Mouse (Mus musculus) left cerebral cortex, postnatal 14 days (tissue): ENCODE results near the gene Ate1. TPM values are rescaled to one million over a fixed set of nuclear protein-coding genes. Genes with fewer than 3 reads are reported as not detected.

Source experiments
- DNase-seq, 2 experiments: peaks; one replicate each; pipeline ENCODE4 v3.0.0; 2021 to 2022; ENCODE audit warnings: low spot score in 2 of 2, mixed read lengths in 1 of 2
- intact Hi-C: fragments of 180-260 bp; cut with DNase I; formaldehyde crosslinking; loops from one replicate; pipeline ENCODE4 v1.15.1; 2025
- long read RNA-seq, 2 experiments: library from polyadenylated mRNA; stranded (forward); transcript quantifications; one replicate each; pipeline ENCODE4 v2.0.0; 2021
- total RNA-seq, 2 experiments: library from RNA; stranded (reverse); gene quantifications; 2 replicates each; pipeline ENCODE4 v1.2.3; 2021

Ate1 gene
- total RNA-seq = 10 to 100 TPM; 52.2 to 54.0 TPM
- long read RNA-seq, experiment 1, full-length matches to known transcripts = 33 of 49 reads
- long read RNA-seq, experiment 1, partial matches to known transcripts = 3 of 49 reads
- long read RNA-seq, experiment 1, other reads (novel, unspliced or antisense) = 13 of 49 reads
- long read RNA-seq, experiment 2, full-length matches to known transcripts = 17 of 31 reads
- long read RNA-seq, experiment 2, partial matches to known transcripts = 0 of 31 reads
- long read RNA-seq, experiment 2, other reads (novel, unspliced or antisense) = 14 of 31 reads

DNA sequence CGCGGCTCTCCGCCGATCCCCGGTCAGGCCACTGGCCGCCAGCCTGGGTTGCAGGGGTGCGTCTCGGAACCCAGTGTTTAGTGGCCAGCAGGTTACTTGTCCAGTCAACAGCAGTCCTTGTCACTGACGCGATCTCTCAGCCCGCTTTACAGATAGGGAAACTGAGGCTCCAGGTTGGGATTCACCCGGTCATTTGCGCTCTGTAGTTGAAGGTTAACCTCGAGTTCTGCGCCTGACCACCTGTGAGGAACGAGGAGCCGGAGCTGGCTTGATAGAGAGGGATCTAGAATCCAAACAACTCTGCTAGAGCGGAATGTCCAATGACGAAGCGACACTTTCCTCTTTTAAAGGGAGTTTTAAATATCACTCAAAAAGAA is at the start of gene Ate1:
Ate1 (minus strand) TSS at position 321 of the 377 bp plus-strand sequence.
- intact Hi-C loops = no loop called here
- no peak for DNase-seq

GRCm38 (mm10) chr7:130568783-130569436 is 48.7 kb upstream of the Ate1 start:
- intact Hi-C loops = no loop called here
- no peak for DNase-seq

DNA sequence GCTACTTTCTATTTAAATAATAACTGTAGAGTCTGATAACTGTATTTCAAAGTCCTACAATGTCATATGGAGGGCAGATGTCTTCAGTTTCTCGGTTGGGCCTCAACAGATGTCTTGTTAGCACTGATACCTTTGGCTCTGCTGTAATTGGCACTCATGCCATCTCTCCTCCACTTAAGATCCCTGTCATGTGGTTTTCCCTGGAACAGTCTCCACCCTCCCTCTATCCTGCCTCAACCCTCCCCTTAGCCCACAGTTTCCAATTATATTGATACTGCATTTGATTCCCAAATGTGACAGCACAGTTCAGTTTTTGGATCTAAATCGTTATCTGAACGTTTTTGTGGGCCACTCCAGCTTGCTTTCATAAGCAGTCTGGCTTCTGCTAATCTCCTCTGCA is 44.4 kb upstream of the Ate1 start:
- intact Hi-C loops = no loop called here
- no peak for DNase-seq

DNA sequence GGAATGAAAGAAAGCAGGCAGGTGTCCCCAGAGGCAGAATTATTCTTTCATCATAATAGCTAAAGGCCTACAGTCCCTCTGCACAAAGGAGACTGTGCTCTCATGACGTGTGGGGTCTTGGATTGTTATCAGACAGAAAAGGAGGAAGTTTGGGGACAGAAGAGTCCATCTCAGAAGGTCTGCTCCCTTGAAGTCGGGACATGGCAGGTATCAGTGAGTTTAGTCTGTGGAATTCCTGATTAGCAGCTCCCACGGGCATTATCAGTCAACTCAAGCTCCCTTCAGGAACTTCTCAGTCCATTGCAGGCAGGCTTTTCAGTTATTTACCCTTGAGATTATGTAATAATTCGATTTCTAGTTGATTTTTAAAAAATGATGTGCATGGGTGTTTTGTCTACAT is 43.7 kb upstream of the Ate1 start:
- no peak for DNase-seq
- intact Hi-C loops = no loop called here

DNA sequence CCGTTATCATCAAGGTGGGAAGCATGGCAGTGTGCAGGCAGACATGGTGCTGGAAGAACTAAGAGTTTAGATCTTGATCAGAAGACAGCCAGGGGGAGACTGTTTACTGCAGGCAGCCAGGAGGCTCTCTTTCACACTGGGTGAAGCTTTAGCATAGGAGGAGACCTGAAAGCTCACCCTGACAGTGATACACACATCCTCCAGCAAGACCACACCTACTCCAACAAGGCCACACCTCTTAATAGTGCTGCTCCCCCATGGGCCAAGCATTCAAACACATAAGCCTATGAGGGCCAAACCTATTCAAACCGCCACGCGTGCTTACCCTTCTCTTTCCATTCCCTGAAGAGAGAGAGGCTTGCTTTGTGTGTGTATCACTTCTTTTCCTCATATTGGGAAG is 43.1 kb upstream of the Ate1 start:
- no peak for DNase-seq
- intact Hi-C loops = no loop called here

- intact Hi-C loops = no loop called here
- DNase-seq = no peak
Observed at GRCm38 (mm10) chr7:130560933-130561332, 40.8 kb upstream of the Ate1 start.

DNA sequence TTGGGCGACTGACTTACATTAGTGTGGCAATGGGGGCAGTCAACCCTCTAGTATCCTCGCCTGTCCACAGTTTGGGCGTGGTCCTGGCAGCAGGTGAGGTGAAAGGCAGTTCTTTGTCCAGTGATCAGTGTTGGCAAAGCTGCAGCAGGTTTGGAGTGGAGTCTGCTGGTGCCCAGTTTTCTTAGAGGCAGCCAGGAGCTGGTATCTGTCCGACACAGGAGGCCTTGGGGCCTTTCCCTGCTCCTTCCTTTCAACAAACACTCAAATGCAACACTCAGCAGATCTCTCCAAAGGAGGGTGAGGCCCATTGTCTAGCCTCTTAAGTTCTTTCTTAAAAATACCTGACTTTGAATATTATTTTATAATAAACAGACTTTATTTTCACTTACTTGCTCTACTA is 38.4 kb upstream of the Ate1 start:
- intact Hi-C loops = no loop called here
- DNase-seq = no peak

GRCm38 (mm10) chr7:130555597-130555996 is 35.4 kb upstream of the Ate1 start:
- intact Hi-C loops = no loop called here
- no peak for DNase-seq

DNA sequence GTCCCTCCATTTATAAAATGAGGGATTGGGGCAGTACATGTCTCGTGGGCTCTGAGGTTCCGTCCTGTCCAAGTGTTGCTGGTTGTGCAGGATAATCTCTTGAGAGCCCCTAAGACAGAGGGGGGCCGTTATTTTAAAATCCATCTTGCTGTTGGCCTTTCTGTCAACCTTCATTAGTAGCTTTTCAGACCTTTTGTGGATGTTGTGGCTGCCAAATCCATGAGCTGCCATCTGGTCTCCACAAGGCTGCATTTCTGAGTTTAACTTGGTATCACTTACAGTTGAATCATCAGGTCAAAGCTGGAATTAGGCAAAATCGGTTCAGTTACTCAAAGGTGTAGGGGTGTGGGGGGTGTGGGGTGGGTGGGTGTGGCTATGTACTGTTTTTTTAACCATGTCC is 33.2 kb upstream of the Ate1 start:
- intact Hi-C loops = no loop called here

DNA sequence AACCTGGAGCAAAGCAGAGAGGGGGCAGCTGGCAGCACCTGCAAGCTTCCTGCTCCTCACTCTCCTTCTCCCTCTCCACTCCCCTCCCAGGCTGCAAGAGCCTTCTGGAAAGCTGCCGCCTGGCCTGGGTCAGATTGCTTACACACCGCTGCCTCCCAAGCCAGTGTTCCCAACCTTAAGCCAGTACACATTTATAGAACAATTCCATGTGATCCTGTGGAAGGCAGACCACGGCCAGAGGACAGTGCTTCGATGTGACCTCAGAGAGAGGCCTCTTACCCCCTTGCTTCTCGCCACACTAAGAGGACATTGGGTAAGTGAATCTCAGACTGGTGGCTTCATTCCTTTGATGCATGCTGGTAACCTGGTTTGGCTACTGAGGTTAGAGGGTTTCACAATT is 32.6 kb upstream of the Ate1 start:
- intact Hi-C loops = no loop called here
- DNase-seq = no peak

More for the DNA sequence above, 33.2 kb upstream of the Ate1 start:
- DNase-seq = no peak

DNA sequence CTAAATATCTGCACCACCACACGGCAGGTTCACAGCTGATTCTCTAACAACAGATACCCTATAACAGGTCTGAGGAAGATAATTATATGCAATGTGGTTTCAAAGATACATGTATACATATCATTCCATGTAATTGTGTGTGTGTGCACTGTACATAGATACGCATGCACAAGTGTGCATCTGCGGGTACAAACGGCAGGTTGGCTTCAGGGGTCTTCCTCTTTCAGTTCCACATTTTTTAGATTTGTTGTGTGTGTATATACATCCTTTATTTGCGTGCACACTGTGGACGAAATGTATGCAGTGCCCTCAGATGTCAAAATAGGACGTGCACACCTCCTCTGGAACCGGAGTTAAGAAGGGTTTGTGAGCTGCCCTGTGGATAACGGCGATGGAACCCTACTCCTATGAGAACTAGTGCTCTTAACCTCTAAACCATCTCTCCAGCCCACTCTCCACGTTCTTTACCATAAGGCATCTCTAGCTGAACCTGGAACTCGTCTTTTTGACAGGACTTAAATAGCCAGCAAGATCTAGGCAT is 27.5 kb upstream of the Ate1 start:
- DNase-seq = no peak
- intact Hi-C loops = loop anchor here (10.0 kb wide), 1 partner anchor 367 kb away; no protein-coding TSS in a partner anchor

DNA sequence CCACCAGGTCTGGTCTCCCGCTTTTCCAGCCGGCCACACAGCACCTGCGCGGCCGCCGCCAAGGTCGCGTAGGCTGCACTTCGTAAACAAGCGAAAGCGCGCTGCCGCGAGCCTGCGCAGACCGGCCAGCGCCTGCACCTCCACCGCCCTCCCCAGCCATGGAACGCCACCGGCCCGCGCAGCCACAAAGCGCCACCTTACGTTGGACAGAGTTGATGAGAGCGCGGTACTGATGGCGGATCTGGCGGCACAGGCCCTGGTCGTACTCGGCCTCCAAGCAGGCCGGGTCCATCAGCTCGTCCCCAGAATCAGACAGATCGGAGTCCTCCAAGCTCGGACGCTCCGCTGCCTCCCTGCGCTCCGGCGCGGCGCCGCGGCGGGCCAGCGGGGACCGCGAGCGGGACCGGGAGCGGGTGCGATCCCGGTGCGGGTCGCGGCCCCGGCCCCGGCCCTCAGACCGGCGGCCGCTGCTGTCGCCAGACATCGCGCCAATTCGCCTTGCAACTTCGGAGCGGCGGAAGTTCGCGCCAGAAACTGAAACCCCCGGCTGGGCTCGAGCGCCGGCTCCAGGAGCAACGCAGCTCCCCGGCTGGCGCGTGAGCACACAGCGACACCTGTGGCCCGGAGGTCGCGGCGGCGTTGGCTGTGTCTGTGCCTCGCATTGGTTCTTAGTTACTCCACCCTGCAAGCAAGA is 26.8 kb upstream of the Ate1 start:
- intact Hi-C loops = loop anchor here (10.0 kb wide), 1 partner anchor 368 kb away; no protein-coding TSS in a partner anchor
- peak; percentile 91 to 92 for DNase-seq

DNA sequence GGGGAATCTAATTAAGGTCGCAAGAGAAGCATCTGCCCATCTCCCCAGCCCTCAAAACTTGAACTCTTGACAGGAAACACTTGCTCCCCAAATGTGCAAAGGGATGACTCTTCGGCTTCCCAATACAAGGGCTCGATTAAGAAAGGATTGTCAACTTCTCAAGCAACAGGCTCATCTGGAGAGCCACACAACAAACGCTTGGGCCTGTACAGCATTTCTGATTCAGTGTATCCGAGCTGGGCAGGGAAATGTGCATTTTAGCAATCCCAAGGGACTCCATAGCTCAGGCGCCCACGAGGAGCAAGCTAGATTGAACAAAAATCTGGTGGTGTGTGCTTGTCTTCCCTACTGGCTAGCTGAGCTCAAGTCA is 26.2 kb upstream of the Ate1 start:
- no peak for DNase-seq
- intact Hi-C loops = loop anchor here (10.0 kb wide), 1 partner anchor 368 kb away; no protein-coding TSS in a partner anchor

DNA sequence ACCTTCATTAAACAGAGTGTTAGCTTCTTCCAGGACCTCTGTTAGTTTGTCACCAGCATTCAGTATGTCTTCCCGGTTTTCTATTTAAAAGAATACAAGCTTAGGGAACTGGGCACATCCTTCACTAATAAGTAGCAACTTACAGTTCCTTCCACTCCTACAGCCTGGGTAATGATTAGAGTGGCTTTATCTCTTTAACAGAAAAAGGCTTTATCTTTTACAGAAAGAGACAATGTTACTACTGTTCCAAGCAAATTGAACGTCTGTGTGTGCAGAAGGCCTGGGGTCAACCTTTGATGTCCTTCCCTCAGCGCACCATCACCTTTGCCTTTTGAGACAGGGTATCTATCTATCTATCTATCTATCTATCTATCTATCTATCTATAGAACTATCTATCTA is 25.7 kb upstream of the Ate1 start:
- DNase-seq = no peak
- intact Hi-C loops = loop anchor here (10.0 kb wide), 1 partner anchor 369 kb away; no protein-coding TSS in a partner anchor

GRCm38 (mm10) chr7:130545401-130545800 is 25.2 kb upstream of the Ate1 start:
- no peak for DNase-seq
- intact Hi-C loops = loop anchor here (10.0 kb wide), 1 partner anchor 369 kb away; no protein-coding TSS in a partner anchor

DNA sequence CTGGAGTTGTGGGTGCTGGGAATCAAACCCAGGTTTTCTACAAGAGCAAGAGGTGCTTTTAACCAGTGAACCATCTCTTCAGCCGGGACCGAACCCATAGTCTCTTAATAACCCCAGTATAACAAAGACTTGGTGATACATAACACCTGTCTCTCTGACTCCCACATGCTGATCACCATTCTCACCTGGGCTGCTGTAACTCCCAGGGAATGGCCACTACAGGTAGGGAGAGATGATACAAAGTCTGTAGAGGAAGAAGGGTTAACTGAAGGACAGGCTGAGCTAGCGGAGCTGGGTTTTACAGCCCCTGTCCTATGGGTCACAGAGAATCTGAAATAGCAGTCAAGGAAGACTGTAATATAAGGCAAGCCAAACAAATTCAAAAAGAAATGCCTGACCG is 23.0 kb upstream of the Ate1 start:
- intact Hi-C loops = loop anchor here (10.0 kb wide), 1 partner anchor 372 kb away; no protein-coding TSS in a partner anchor
- no peak for DNase-seq

GRCm38 (mm10) chr7:130540176-130540575 is 20.0 kb upstream of the Ate1 start:
- DNase-seq = no peak
- intact Hi-C loops = loop anchor here (10.0 kb wide), 1 partner anchor 375 kb away; no protein-coding TSS in a partner anchor

DNA sequence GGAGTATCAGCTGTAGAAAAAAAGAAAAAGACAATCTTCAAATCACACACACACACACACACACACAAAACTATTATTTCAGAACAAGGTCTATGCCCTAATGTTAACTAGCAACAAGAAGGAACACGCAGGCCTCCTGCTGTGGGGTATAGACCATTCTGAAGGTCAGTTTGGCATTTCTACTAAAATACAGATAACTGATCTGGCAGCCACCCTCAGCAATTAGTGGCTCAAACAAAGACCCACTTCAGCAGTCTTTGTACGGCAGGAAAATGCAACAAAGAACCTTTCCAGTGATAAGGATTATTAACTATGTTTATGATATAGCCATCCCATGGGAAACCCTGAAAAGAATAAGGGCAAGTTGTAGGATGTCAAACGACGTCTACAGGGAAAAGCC is 16.9 kb upstream of the Ate1 start:
- no peak for DNase-seq
- intact Hi-C loops = no loop called here

DNA sequence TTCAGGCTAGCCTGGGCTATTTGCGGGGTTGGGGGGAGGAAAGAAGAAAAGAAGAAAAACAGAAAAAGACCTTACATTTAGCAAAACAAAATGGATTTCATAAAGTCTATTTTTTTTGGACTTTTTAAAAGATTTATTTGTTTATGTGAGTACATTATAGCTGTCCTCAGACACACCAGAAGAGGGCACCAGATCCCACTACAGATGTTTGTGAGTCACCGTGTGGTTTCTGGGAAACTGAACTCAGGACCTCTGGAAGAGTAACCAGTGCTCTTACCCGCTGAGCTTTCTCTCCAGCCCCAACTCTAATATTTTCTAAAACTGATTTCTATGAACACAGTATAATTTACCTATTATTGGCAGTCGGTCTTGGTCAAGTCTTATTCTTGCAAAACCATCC is 15.0 kb upstream of the Ate1 start:
- intact Hi-C loops = no loop called here
- DNase-seq = no peak
